Mouse (Mus musculus) limb, embryonic 11.5 days (tissue): Measurements from ENCODE around the gene Olfr23. TPM values are rescaled to one million over a fixed set of nuclear protein-coding genes. Genes with fewer than 3 reads are reported as not detected.
"Not testable (repeated sequence)": the region's sequence is repeated elsewhere in the genome, so short reads cannot be mapped to it uniquely, and the experiment has no call there.

Source experiments
- ATAC-seq: fragments of 200-750 bp; cut with Nextera tagmentation; 2 replicates; pipeline ENCODE4 v1.8.0; 2017; ENCODE audit warnings: low read depth; ENCODE audit not compliant: insufficient number of reproducible peaks, low FRiP score, low TSS enrichment
- DNase-seq: peaks from one replicate; pipeline ENCODE4 v3.0.0-alpha.2; 2015; ENCODE audit warnings: low spot score
- H3K27ac ChIP-seq: fragments of 300-500 bp; sonication (generic); replicated peaks from 2 replicates; pipeline ENCODE4 v1.5.1; 2014; ENCODE audit warnings: low read depth, mild to moderate bottlenecking, low read length
- H3K27me3 ChIP-seq: fragments of 300-500 bp; sonication (generic); 2 replicates; pipeline ENCODE4 v1.6.1; 2014; ENCODE audit warnings: mild to moderate bottlenecking, low read length, mixed read lengths; ENCODE audit not compliant: control insufficient read depth, insufficient read depth
- H3K36me3 ChIP-seq: fragments of 300-500 bp; sonication (generic); 2 replicates; pipeline ENCODE4 v1.6.1; 2014; ENCODE audit warnings: mild to moderate bottlenecking, low read length, moderate library complexity, mixed read lengths; ENCODE audit not compliant: control insufficient read depth, insufficient read depth
- H3K4me1 ChIP-seq: fragments of 300-500 bp; sonication (generic); 2 replicates; pipeline ENCODE4 v1.6.1; 2014; ENCODE audit warnings: low read length, mixed read lengths; ENCODE audit not compliant: control insufficient read depth, insufficient read depth
- H3K4me2 ChIP-seq: fragments of 300-500 bp; sonication (generic); 2 replicates; pipeline ENCODE4 v1.6.1; 2014; ENCODE audit warnings: low read depth, mild to moderate bottlenecking, moderate library complexity; ENCODE audit not compliant: severe bottlenecking
- H3K4me3 ChIP-seq: fragments of 300-500 bp; sonication (generic); 2 replicates; pipeline ENCODE4 v1.5.1; 2014; ENCODE audit warnings: low read depth, low read length
- H3K9ac ChIP-seq: fragments of 300-500 bp; sonication (generic); 2 replicates; pipeline ENCODE4 v1.6.1; 2014; ENCODE audit warnings: mild to moderate bottlenecking, low read length
- H3K9me3 ChIP-seq: fragments of 300-500 bp; sonication (generic); 2 replicates; pipeline ENCODE4 v1.6.1; 2016; ENCODE audit warnings: low read length; ENCODE audit not compliant: control insufficient read depth
- WGBS: fragments of 180-500 bp; shearing (Covaris S2); extraction: QIAGEN DNeasy Blood & Tissue Kit; methylation state at CpG from one replicate; pipeline ENCODE4 v1.1.7; 2014; 5-methylcytosine and 5-hydroxymethylcytosine counted together
- polyA plus RNA-seq: library from polyadenylated mRNA; unstranded; fragments of >200 nt; fragmentation: Nextera tagmentation; extraction: Ambion mirVana; gene quantifications from 2 replicates; pipeline ENCODE4 v1.2.1, GENCODE M21; 2014

Olfr23 gene
- polyA plus RNA-seq, result not detected in 2 replicates

DNA sequence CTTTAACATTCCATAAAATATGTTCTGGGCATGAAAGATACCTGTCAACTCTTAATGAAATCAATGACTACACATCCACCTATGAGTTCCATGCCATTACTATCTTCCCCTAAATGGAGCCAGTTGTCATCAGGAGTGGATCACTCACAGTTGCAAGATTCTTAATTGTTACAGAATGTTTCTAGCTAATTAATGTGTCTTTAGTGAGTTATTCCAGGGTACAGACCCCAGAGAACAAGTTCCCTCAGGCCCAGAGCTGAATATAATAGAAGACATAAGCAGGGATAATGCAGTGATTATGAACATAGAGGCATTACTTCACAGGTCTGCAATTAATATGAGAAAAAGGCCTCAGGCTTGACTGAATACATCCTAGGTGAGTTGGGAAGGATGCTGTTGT, at the start of gene Olfr23:
Olfr23 (plus strand) TSS at position 301 of the 400 bp plus-strand sequence.
- Histone ChIP-seq H3K9me3 (no peaks in the 10 kb centered on the region; the same call in 1 of the 2 replicates), H3K36me3 (no peaks in the 10 kb centered on the region), H3K27me3 (no peaks in the 10 kb centered on the region), H3K4me3 (no peak within 1 kb of the TSS), H3K27ac (no peak within 1 kb of the TSS), H3K4me2 (no peak within 1 kb of the TSS), H3K9ac (no peak within 1 kb of the TSS), H3K4me1 (no peaks in the 10 kb centered on the region)
- ATAC-seq (no peak), DNase-seq (no peak)

DNA sequence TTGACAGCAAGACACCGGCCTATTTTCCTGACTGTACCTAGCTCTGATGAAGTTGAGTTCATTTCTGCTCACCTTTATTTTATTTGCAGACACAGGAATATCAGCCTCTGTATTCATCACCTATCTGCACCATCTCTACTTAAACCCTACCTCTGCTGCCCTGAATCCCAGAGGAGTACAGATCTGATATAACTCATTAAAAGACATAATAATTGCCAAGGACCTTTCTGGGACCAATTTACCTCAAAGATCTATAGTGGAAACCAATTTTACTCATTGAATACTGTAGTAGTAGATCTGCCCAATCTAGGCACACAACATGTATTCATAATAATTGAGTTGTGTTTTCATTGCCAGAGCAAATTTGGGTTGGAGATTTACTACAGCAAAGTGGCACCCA, 45.8 kb upstream of the Olfr23 start, which contains the start of gene Olfr394:
Olfr394 (minus strand) TSS at position 101 of the 400 bp plus-strand sequence.
- DNase-seq, result no peak
- Histone ChIP-seq H3K27me3 (no peaks in the 10 kb centered on the region), H3K4me3 (no peak within 1 kb of the TSS), H3K36me3 (no peaks in the 10 kb centered on the region), H3K27ac (no peak within 1 kb of the TSS), H3K4me1 (no peaks in the 10 kb centered on the region), H3K4me2 (no peak within 1 kb of the TSS), H3K9me3 (no peaks in the 10 kb centered on the region), H3K9ac (no peak within 1 kb of the TSS)
- 84% methylated on average over 1 of the region's 1 CpGs for WGBS
- ATAC-seq, result no peak

DNA sequence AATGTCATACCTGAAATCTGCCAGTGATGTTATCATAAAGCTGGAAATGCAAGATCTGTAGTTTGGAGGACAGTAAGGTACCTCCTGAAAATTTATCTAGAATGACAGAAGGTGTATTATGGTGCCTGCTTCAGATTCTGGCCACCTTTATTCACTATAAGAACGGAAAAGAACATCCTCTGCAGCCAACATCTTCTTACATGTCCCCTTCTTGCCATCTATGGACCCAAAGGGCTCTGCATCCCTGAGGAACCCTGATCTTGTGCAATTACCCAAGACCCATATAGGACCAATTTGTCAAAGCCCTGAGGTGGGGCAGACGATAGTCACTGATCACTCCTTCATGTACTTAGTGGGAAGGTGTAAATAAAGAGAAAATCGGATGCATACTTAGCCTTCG, 27.3 kb upstream of the Olfr23 start, which contains the start of gene Olfr395:
Olfr395 (minus strand) TSS at position 101 of the 400 bp plus-strand sequence.
- H3K36me3 ChIP-seq, H3K27me3 ChIP-seq, H3K27ac ChIP-seq, ATAC-seq, DNase-seq, H3K4me3 ChIP-seq, H3K9me3 ChIP-seq, H3K9ac ChIP-seq, H3K4me1 ChIP-seq, H3K4me2 ChIP-seq: not testable (repeated sequence)
- 87% methylated on average over 4 of the region's 4 CpGs for WGBS

DNA sequence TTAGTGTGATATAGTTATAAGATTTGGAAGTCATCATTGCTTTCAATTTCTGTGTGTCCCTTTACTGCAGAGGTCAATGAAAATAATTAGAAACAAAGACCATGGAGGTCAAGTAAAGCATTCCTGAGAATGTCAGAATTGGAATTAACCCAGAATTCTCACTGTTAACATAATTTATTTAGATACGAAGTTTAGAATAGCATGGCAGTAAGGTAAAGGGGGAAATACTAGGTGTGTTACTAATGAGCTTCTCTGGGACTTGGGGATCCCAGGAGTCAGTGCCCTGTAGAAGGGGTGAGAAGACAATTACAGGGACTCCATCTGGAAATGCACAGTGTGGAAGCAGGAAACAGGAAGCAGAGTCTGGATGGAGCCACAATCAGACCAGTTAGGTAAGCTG, 24.0 kb downstream of the Olfr23 start, which contains the start of gene Olfr397:
Olfr397 (plus strand) TSS at position 301 of the 400 bp plus-strand sequence.
- Histone ChIP-seq H3K36me3 (no peaks in the 10 kb centered on the region), H3K27ac (no peak within 1 kb of the TSS), H3K4me1 (no peaks in the 10 kb centered on the region), H3K9ac (no peak within 1 kb of the TSS), H3K4me2 (no peak within 1 kb of the TSS), H3K4me3 (no peak within 1 kb of the TSS), H3K9me3 (peaks cover 4% of the 10 kb centered on the region; the same call in 1 of the 2 replicates), H3K27me3 (no peaks in the 10 kb centered on the region)
- 88% methylated on average over 1 of the region's 1 CpGs for WGBS
- no peak for DNase-seq
- no peak for ATAC-seq

DNA sequence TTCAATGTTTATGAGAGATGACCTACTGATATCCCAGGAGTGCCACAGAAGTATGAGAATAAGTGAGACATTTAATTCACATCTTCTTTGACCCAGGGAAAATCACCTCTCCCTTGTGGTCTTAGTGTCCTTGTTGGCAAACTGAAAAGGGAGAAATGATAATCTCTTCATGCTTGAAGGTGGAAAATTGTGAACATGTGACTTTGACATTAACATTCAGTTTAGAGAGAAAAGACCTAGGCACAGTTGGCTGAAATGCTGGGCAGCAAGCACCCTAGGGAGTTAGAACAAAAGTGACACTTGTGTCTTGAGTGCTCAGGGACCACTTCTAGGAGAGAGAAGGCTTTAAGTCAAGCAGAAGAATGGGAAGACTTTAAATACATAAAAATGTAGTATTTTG, 53.8 kb downstream of the Olfr23 start, which contains the start of gene Olfr398:
Olfr398 (minus strand) TSS at position 101 of the 400 bp plus-strand sequence.
- Histone ChIP-seq H3K9ac (no peak within 1 kb of the TSS), H3K4me2 (no peak within 1 kb of the TSS), H3K4me1 (no peaks in the 10 kb centered on the region), H3K36me3 (no peaks in the 10 kb centered on the region), H3K27ac (no peak within 1 kb of the TSS), H3K4me3 (no peak within 1 kb of the TSS), H3K9me3 (peaks cover 16% of the 10 kb centered on the region), H3K27me3 (no peaks in the 10 kb centered on the region)
- ATAC-seq (no peak), DNase-seq (no peak)

Other genes with a start within 250 kb of the Olfr23 start
- not detected in 2 replicates for gene Zfp735, start 247.9 kb upstream of the Olfr23 start, polyA plus RNA-seq
- gene Olfr389, start 156.0 kb upstream of the Olfr23 start, polyA plus RNA-seq, result not detected in 2 replicates
- not detected in 2 replicates for gene Olfr390, start 153.7 kb upstream of the Olfr23 start, polyA plus RNA-seq
- not detected in 2 replicates for gene Olfr391-ps, start 133.6 kb upstream of the Olfr23 start, polyA plus RNA-seq
- gene Olfr392, start 119.6 kb upstream of the Olfr23 start, polyA plus RNA-seq, result not detected in 2 replicates
- not detected in 2 replicates for gene Olfr393, start 85.2 kb upstream of the Olfr23 start, polyA plus RNA-seq
- not detected in 2 replicates for gene Olfr394, start 45.9 kb upstream of the Olfr23 start, polyA plus RNA-seq
- not detected in 2 replicates for gene Olfr395, start 27.4 kb upstream of the Olfr23 start, polyA plus RNA-seq
- gene Olfr397, start 24.1 kb downstream of the Olfr23 start, polyA plus RNA-seq, result not detected in 2 replicates
- gene Olfr398, start 53.7 kb downstream of the Olfr23 start, polyA plus RNA-seq, result not detected in 2 replicates
- gene Olfr139, start 119.9 kb downstream of the Olfr23 start, polyA plus RNA-seq, result not detected in 2 replicates
- not detected in 2 replicates for gene Olfr399, start 119.9 kb downstream of the Olfr23 start, polyA plus RNA-seq
- not detected in 2 replicates for gene Zfp616, start 133.3 kb downstream of the Olfr23 start, polyA plus RNA-seq
- gene Olfr401, start 177.0 kb downstream of the Olfr23 start, polyA plus RNA-seq, result not detected in 2 replicates
- not detected in 2 replicates for gene Olfr402, start 216.9 kb downstream of the Olfr23 start, polyA plus RNA-seq
- not detected in 2 replicates for gene Olfr403, start 249.6 kb downstream of the Olfr23 start, polyA plus RNA-seq